Mouse (Mus musculus) lung, embryonic 14.5 days (tissue): ENCODE measurements at regions not wholly inside any gene's neighbourhood (a gene's known extent, or its start where the extent isn't known, plus 50 kb on each side); places are given as distances from the start of the nearest gene placed in this dataset.
"Not testable (repeated sequence)": the region's sequence is repeated elsewhere in the genome, so short reads cannot be mapped to it uniquely, and the experiment has no call there.

Source experiments
- ATAC-seq: fragments of 200-750 bp; cut with Nextera tagmentation; 2 replicates; pipeline ENCODE4 v1.8.0; 2017; ENCODE audit warnings: mild to moderate bottlenecking, moderate TSS enrichment, moderate library complexity; ENCODE audit not compliant: insufficient read depth
- DNase-seq: peaks from one replicate; pipeline ENCODE4 v3.0.0-alpha.2; 2015
- H3K27ac ChIP-seq: fragments of 300-500 bp; sonication (generic); 2 replicates; pipeline ENCODE4 v1.5.1; 2014; ENCODE audit warnings: low read depth, mild to moderate bottlenecking, moderate library complexity
- H3K27me3 ChIP-seq: fragments of 300-500 bp; sonication (generic); 2 replicates; pipeline ENCODE4 v1.6.1; 2014; ENCODE audit warnings: low read length, control low read depth; ENCODE audit not compliant: insufficient read depth
- H3K36me3 ChIP-seq: fragments of 300-500 bp; sonication (generic); 2 replicates; pipeline ENCODE4 v1.6.1; 2014; ENCODE audit warnings: control low read depth; ENCODE audit not compliant: insufficient read depth
- H3K4me1 ChIP-seq: fragments of 300-500 bp; sonication (generic); 2 replicates; pipeline ENCODE4 v1.6.1; 2014; ENCODE audit warnings: antibody characterized with exemption, control low read depth; ENCODE audit not compliant: insufficient read depth
- H3K4me2 ChIP-seq: fragments of 300-500 bp; sonication (generic); 2 replicates; pipeline ENCODE4 v1.6.1; 2014; ENCODE audit warnings: mild to moderate bottlenecking
- H3K4me3 ChIP-seq: fragments of 300-500 bp; sonication (generic); 2 replicates; pipeline ENCODE4 v1.5.1; 2014; ENCODE audit warnings: low read depth, low read length
- H3K9ac ChIP-seq: fragments of 300-500 bp; sonication (generic); 2 replicates; pipeline ENCODE4 v1.6.1; 2014
- H3K9me3 ChIP-seq: fragments of 300-500 bp; sonication (generic); 2 replicates; pipeline ENCODE4 v1.6.1; 2016; ENCODE audit warnings: low read depth, low read length, control low read depth
- CTCF ChIP-seq: IDR thresholded peaks from 2 replicates; pipeline ENCODE4 v1.5.1; 2016; ENCODE audit warnings: antibody characterized with exemption, low read depth
- WGBS: fragments of 180-500 bp; shearing (Covaris S2); extraction: QIAGEN DNeasy Blood & Tissue Kit; methylation state at CpG from one replicate; pipeline ENCODE4 v1.1.7; 2014; 5-methylcytosine and 5-hydroxymethylcytosine counted together

- 77% methylated on average over 8 of the region's 8 CpGs for WGBS
- not testable (repeated sequence) for H3K27ac ChIP-seq, H3K4me3 ChIP-seq, H3K4me2 ChIP-seq, H3K9me3 ChIP-seq, DNase-seq, ATAC-seq, H3K4me1 ChIP-seq, H3K9ac ChIP-seq, H3K36me3 ChIP-seq, H3K27me3 ChIP-seq
Observed at GRCm38 (mm10) chr1:141066830-141067229, 820.9 kb downstream of the Kcnt2 start.

DNA sequence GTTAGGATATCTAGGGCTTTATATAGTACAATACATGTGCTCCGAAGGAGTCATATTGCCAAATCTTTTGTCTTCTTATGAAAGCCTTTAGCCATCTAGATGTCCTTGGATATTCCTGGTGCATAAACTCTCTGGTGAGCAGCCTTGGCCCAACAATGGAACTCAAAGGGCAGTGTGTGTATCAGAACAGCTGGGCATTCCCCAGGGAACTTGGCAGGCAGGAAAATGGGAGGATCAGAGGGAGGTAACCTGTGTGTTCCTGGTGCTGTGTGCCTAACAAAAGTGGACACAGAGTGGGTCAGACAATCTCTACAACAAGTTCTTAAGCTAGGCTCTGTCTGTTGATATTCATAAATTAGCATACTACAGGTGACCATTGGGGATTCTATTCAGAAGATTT is 851.6 kb downstream of the Kcnt2 start:
- H3K4me2 ChIP-seq = no peak overlapping the region
- 88% methylated on average over 1 of the region's 1 CpGs for WGBS
- no peak for TF ChIP-seq CTCF
- DNase-seq = no peak
- H3K36me3 ChIP-seq = no peaks in the 10 kb centered on the region
- no peak overlapping the region for H3K9ac ChIP-seq
- ATAC-seq = no peak
- H3K27me3 ChIP-seq = no peaks in the 10 kb centered on the region
- no peaks in the 10 kb centered on the region for H3K4me1 ChIP-seq
- no peaks in the 10 kb centered on the region for H3K9me3 ChIP-seq
- H3K4me3 ChIP-seq = no peak overlapping the region
- no peak overlapping the region for H3K27ac ChIP-seq

DNA sequence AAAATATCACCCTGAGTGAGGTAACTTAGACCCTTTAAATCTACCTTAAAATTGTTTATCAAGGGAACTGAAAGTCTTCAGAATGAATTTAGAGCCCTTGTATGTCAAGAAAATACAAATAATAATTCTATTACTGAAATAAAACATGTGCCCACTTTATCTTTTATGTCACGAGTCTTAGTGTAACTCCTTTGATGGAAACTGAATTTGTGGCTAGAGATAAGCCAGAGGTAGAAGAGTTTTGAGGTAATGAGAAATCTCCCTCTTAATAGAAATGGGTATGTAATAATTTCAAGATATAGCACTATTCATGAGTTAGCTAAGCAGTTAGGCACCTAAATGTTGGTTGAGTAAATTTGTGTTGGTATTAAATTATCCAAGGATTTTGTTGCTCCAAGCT is 856.6 kb downstream of the Kcnt2 start:
- Histone ChIP-seq H3K27me3 (no peaks in the 10 kb centered on the region), H3K9me3 (no peaks in the 10 kb centered on the region), H3K4me2 (no peak overlapping the region), H3K27ac (no peak overlapping the region), H3K9ac (no peak overlapping the region), H3K4me3 (no peak overlapping the region), H3K4me1 (no peaks in the 10 kb centered on the region), H3K36me3 (no peaks in the 10 kb centered on the region)
- TF ChIP-seq CTCF = no peak
- no peak for ATAC-seq
- no peak for DNase-seq
- 69% methylated on average over 1 of the region's 1 CpGs for WGBS

DNA sequence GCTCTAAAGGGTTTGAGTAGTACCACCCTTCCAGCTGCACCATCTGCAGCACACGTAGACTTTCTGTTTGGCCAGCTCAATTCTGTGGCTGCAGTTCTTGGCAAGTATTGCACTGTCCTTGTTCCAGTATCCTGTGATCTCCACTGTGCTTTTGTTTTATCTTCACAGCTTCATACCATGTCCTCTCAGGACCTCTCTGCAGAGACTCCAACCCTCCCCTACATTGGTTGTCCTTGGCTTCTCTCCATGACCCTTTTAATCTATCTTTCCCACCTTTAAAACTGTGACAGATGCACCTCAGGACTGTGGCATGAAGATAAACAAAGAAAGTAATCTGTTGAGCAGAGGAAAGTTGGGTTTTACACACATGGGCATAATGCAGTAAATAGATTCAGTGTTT is 858.1 kb downstream of the Kcnt2 start:
- H3K27me3 ChIP-seq = no peaks in the 10 kb centered on the region
- no peaks in the 10 kb centered on the region for H3K9me3 ChIP-seq
- H3K36me3 ChIP-seq = no peaks in the 10 kb centered on the region
- WGBS = 58% methylated on average over 1 of the region's 1 CpGs
- no peak overlapping the region for H3K9ac ChIP-seq
- no peak for DNase-seq
- TF ChIP-seq CTCF = no peak
- no peak for ATAC-seq
- H3K4me1 ChIP-seq = no peaks in the 10 kb centered on the region
- no peak overlapping the region for H3K4me2 ChIP-seq
- H3K4me3 ChIP-seq = no peak overlapping the region
- H3K27ac ChIP-seq = no peak overlapping the region

GRCm38 (mm10) chr1:141104633-141105032 is 858.7 kb downstream of the Kcnt2 start:
- H3K9ac ChIP-seq = no peak overlapping the region
- WGBS = 76% methylated on average over 2 of the region's 2 CpGs
- no peaks in the 10 kb centered on the region for H3K9me3 ChIP-seq
- ATAC-seq (no peak), DNase-seq (no peak)
- H3K36me3 ChIP-seq = no peaks in the 10 kb centered on the region
- H3K27me3 ChIP-seq = no peaks in the 10 kb centered on the region
- H3K4me2 ChIP-seq = no peak overlapping the region
- H3K4me3 ChIP-seq = no peak overlapping the region
- no peak for TF ChIP-seq CTCF
- H3K27ac ChIP-seq = no peak overlapping the region
- H3K4me1 ChIP-seq = no peaks in the 10 kb centered on the region

GRCm38 (mm10) chr1:141136771-141137541 is 891.0 kb downstream of the Kcnt2 start:
- 68% methylated on average over 2 of the region's 2 CpGs for WGBS
- ATAC-seq (no peak), DNase-seq (no peak)
- Histone ChIP-seq H3K9ac (no peak overlapping the region), H3K27me3 (no peaks in the 10 kb centered on the region), H3K27ac (no peak overlapping the region), H3K4me2 (no peak overlapping the region), H3K36me3 (no peaks in the 10 kb centered on the region), H3K9me3 (no peaks in the 10 kb centered on the region), H3K4me3 (no peak overlapping the region), H3K4me1 (no peaks in the 10 kb centered on the region)
- no peak for TF ChIP-seq CTCF

GRCm38 (mm10) chr1:141140157-141140556 is 894.2 kb downstream of the Kcnt2 start:
- WGBS = 94% methylated on average over 19 of the region's 19 CpGs
- not testable (repeated sequence) for H3K9me3 ChIP-seq, H3K4me2 ChIP-seq, H3K9ac ChIP-seq, DNase-seq, H3K4me3 ChIP-seq, H3K36me3 ChIP-seq, H3K27me3 ChIP-seq, H3K27ac ChIP-seq, ATAC-seq, H3K4me1 ChIP-seq

DNA sequence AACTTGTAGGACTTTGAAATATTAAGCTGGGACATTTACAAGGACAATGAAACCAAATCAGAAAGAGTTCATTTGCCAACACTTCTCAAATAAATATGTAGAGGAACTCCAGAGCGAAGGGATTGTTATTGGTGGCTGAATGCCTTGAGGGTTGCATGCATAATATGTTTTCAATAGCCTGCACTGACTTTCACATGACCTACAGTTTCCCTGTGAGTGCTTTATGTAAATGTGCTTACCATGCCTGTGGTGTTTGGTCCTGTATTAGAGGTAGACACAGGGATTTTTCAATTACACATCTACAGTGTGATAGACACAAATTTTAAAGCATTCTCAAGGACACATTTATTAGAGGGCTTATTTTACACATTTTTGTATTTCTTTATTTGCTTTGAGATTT is 899.8 kb downstream of the Kcnt2 start:
- H3K9ac ChIP-seq = no peak overlapping the region
- no peaks in the 10 kb centered on the region for H3K36me3 ChIP-seq
- H3K27ac ChIP-seq = no peak overlapping the region
- H3K4me3 ChIP-seq = no peak overlapping the region
- no peak for ATAC-seq
- no peak for DNase-seq
- H3K4me2 ChIP-seq = no peak overlapping the region
- H3K9me3 ChIP-seq = no peaks in the 10 kb centered on the region
- WGBS = 50% methylated on average over 1 of the region's 1 CpGs
- no peaks in the 10 kb centered on the region for H3K4me1 ChIP-seq
- TF ChIP-seq CTCF = no peak
- no peaks in the 10 kb centered on the region for H3K27me3 ChIP-seq
